Mouse (Mus musculus): Measurements from ENCODE around the gene Map6.

DNA sequence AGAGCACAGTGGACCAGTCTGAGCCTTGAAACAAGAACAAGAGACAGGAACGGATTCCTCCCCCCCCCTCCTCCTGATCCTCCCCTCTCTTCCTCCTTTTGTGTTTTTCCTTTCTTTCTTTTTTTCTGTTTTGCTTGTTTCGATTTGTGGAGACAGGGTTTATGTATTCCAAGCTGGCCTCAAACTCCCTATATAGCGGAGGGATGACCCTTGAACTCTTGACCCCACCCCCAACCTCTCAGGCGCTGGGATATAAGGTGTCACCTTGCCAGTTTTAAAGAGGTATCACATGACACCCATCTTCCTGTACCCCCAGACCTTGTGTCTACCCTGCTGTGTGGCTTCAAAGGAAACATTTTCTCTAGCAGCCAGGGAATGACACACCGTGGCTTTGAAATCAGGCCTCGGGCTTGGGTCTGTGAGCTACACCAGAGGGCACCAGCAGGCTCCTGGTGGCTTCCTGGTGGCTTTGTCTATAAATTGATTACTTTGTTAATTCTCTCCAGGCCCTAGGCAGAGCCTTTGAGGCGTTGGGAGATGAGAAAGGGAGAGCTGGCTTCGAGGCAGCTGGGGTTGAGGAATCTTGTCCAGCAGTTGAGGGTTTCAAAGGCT is 93.7 kb downstream of the Map6 start:
- no peak for TF ChIP-seq POLR2A (IDR thresholded peaks at IDR 0.05; ENCODE audit: extremely low read depth, insufficient read depth, low read length)
- TF ChIP-seq CTCF (IDR thresholded peaks at IDR 0.05; ENCODE audit: extremely low read depth, insufficient read depth, low read length): no peak
